Mouse (Mus musculus) gastrocnemius, adult 8-10 months (tissue): ENCODE data around the gene Sult6b1. TPM values are rescaled to one million over a fixed set of nuclear protein-coding genes. Genes with fewer than 3 reads are reported as not detected.
A peak's percentile ranks its signal among the peaks of the same experiment; 100 is the strongest.

Experiments used
- DNase-seq, 2 experiments: peaks; one replicate each; pipeline ENCODE4 v3.0.0; 2022; ENCODE audit warnings: low spot score in 2 of 2
- total RNA-seq, 4 experiments: library from RNA; stranded (reverse); gene quantifications; 2 replicates each; pipeline ENCODE4 v1.2.4; 2022

The Sult6b1 gene
- total RNA-seq = not detected

DNA sequence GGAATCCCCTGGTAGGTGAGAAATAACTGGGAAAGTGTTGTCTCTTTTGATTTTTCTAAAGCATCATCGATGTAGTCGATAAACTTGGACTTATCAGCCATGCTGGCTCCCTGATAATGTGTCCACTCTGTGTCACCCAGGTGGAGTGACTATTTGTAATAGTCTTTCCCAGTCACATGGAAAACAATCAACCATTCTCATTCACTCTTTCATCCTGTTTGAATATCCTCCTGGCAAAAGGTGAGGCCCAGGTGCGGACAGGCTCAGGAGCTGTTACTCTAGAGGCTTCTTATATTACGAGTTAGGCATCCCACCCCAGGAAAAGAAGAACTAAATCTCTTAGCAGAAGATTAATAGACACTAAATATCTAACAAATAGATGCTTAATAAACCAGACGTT lies at the start of gene Sult6b1:
Gene Sult6b1 (minus strand): TSS at position 101 of the 400 bp plus-strand sequence.
- DNase-seq = no peak

- no peak for DNase-seq
These were observed 46.4 kb upstream of the Sult6b1 start for GRCm38 (mm10) chr17:78953240-78953639.

- DNase-seq = no peak
These were observed 45.3 kb upstream of the Sult6b1 start for GRCm38 (mm10) chr17:78952070-78952469.

DNA sequence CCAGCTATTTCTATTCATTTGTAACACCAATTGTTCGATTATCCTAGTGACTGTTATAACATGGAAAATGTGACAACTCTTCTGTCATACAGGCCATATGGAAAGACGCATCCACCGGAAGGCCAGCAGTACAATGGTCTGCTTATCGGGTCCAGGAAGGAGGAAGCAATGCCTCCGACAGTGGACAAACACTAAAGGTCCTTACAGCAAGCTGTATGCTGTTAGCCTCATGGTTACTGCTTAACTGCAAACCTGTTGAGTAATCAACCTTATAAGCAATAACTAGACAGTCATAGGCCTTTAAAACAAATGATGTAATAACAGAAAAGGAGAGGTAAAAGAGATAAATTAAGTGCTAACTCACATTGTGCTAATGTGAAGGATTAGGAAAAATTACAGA lies 44.4 kb upstream of the Sult6b1 start:
- DNase-seq = no peak

- DNase-seq = no peak
These were observed 35.8 kb upstream of the Sult6b1 start for GRCm38 (mm10) chr17:78942579-78942978.

GRCm38 (mm10) chr17:78938927-78939326 lies 32.1 kb upstream of the Sult6b1 start:
- DNase-seq = no peak

DNA sequence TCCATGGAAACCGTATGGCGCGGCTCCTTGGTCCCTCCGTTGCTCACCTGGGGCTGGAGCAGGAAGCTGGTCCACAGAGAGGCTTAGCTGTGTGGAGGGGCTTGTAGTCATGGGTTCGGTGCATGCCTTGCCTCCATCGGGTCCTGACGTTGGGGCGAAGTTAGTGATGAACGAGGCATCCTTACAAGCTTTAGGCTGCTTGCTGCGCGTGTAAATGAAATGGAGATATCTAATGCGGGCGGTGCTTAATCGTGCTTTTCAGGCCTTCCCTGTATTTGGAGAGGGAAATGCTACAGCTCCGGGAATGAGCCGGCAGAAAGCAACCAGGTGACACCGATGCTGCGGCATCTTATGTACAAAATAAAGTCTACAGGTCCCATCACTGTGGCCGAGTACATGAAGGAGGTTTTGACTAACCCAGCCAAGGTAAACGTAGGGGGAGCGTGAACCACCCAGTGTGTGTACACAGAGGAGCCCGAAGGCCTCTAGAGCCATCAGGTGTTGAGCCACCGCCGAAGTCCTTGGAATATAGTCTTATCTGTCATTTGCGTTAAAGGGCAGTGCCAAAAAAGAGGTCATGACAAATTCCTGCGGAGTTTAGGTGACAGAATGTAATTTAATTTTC lies 30.5 kb upstream of the Sult6b1 start:
- no peak for DNase-seq

- DNase-seq = peak; percentile 94 to 95
These were observed 29.9 kb upstream of the Sult6b1 start, which contains the start of the genes Cebpz and Ndufaf7 for GRCm38 (mm10) chr17:78936466-78937228. Gene Cebpz, minus strand, starts transcription at chr17:78937066. Gene Ndufaf7, plus strand, starts transcription at chr17:78937136.

DNA sequence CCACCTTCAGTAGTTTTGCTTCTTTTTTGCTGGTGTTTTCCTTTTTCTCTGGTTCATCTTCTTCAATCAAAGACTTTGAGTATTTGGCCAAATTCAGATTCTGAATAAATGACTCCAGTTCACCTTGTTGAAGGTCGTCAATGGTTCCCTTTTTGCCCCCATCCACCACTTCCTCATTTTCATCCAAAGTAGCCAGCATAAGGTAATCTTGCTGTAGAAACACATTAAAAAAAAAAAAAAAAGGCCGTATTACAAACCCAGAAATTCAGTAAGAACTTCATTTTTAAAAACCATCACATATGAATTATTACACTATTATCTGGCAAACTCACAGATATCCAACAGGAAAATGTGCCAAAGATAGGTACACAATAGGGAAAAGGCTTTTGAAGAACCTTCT lies 29.1 kb upstream of the Sult6b1 start:
- DNase-seq = no peak

GRCm38 (mm10) chr17:78917696-78918095 lies 10.9 kb upstream of the Sult6b1 start:
- no peak for DNase-seq

DNA sequence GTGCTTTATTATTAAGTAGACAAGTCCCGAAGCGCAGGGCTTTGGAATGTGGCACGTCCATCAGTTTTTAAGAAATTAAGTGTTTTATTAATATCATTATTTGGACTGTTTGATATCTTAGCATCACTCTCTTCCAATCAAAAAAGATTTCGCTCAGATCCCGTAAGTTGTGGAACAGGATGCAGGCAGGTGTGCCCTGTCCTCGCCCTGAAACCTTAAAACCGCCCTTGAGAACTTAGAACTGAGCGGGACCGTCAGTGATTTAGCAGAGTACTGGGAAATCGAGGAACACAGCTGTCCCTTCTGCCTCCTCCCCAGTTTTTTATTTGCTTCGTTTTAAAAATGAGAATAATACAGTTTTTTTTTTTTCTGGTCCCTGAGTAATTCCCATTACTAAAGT lies 10.1 kb upstream of the Sult6b1 start:
- DNase-seq = no peak

DNA sequence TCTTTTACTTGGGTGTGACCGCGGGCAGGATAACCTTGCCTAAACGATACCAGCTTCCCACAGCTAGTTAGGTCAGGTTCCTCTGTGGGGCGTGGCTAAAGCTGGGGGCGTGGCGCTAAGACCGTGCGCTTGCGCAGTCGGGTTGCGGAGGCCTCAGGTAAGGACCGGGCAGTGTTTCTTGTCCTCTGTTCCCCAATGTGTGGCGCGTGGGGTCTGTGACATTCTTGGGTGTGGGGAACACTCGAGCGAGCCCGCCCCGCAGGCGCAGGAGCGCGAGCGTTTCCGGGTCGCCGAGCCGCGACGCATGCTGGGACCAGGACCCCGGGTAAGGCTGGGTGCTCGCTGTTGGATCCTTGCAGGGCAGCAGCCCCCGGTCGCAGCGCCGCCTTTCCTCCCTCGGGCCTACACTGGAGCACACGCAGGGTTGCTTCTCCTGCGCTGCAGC lies 9.6 kb upstream of the Sult6b1 start, which contains the start of gene Cebpzos:
Gene Cebpzos (plus strand): TSS at position 132 of the 445 bp plus-strand sequence.
- peak; percentile 69 to 74 for DNase-seq

GRCm38 (mm10) chr17:78915772-78916171 lies 9.0 kb upstream of the Sult6b1 start:
- no peak for DNase-seq

- DNase-seq = no peak
These were observed 7.1 kb upstream of the Sult6b1 start for GRCm38 (mm10) chr17:78913921-78914320.

DNA sequence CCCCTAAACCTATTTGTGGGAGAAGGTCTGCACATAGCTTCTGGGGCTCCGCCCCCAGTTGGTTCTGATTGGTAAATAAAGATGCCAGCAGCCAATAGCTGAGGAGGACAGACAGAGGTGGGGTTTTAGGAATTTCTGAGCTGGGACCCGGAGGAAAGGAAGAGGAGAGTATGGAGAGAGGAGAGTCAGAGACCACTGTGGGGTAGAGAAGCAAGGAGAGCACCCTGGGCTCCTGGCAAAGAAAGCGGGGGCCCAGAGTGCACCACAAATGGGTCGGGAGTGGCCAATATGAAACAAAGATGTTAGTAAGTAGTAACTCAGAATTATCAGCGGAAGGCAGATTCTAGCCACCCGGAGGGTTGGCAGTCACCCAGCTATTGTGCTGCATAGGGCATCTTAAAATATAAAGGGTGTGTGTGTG lies 6.1 kb upstream of the Sult6b1 start:
- no peak for DNase-seq

DNA sequence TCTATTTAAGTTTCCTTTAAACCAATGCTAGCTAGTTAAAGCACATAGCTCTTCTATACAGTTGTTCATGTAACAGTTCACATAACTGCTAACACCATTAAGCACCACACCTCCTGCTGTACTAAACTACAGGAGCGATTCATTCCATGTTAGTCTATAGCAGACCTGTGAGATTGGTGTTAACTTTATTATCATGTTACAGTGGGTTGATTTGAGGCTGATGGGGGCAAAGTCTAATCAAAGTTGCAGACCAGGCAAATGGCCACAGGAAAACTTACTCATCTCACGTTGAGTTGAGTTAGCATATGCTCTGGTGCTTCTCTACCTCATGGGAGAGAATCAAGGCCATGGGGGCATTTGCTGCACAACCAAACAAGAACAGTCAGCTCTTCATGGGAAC lies 2.6 kb upstream of the Sult6b1 start:
- no peak for DNase-seq

DNA sequence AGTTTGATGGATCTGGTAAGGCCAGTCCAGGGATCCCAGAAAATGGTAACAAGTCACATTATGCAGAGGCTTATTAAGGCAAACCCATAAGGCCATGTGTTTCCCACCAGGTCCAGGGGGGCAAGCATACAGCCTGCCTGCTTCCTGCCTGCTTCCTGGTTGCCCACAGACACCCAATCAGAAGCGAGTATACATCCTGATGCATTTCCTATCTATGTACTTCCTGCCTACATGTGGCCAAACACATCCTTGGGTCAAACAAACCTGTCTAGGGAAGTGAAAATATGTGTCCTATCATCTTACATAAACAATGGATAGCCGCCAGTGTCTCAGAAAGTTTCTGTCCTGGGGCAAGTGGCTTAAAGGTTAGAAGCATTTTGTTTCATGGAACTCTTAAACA lies 3.6 kb downstream of the Sult6b1 start:
- DNase-seq = no peak

- DNase-seq = no peak
These were observed 11.4 kb downstream of the Sult6b1 start for GRCm38 (mm10) chr17:78895394-78895793.

DNA sequence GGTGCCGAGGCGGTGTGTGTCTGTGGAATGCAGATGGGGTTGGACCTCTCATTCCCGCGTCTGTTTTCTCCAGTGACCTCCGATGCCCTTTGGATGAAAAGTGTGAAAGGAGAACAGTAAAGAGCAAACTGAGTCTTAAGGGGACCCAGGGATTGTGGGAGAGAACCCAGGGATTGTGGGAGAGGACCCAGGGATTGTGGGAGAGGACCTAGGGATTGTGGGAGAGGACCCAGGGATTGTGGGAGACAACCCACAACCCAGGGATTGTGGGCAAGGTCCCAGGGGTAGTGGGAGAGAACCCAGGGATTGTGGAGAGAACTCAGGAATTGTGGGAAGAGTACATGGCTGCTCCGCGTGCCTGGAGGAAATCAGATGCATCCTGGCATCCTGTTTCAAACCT lies 11.8 kb downstream of the Sult6b1 start:
- no peak for DNase-seq

- no peak for DNase-seq
These were observed 15.8 kb downstream of the Sult6b1 start for GRCm38 (mm10) chr17:78891020-78891419.

GRCm38 (mm10) chr17:78889184-78889583 lies 17.6 kb downstream of the Sult6b1 start:
- no peak for DNase-seq

DNA sequence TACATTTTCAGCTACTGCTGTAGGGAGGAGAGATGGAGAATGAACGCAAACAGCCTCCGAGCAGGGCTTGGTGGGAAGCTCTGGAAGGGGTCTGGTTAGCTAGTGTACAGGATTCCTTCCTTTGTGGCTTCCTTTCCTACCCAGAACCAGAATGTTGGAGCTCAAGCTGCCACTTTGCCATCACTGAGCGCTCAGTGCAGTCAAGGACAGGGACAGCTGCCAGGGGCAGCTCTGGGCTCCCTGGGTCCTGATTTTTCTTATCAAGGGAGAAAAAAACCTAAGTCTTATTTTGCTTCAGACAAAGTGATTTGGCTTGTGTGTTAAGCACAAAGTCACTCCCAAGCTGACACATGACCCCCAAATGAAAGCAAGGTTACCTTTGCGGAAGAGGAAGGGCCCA lies 18.2 kb downstream of the Sult6b1 start:
- DNase-seq = no peak
